Mouse (Mus musculus): ENCODE measurements around the gene Olfr1487.
"Not testable (repeated sequence)": the region's sequence is repeated elsewhere in the genome, so short reads cannot be mapped to it uniquely, and the experiment has no call there.

Gene Olfr1487

DNA sequence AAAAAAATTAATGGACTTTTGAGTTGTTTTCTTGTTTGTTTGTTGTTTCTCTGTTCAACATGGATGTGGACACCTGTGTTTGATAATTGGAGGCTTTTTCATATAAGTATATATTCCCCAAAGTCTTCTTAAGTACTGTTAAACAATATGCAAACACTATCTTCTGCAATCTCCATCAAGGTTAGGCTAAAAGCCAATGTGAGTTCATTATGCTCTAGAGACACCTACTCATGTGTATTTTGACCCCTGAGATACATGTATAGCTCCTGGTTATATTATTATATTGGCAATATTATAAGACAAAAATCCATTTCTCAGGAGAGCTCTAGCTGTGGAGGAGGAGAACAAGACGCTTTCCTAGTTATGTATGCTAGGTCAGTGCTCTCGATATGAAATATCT, at the start of gene Olfr1487:
TSS of gene Olfr1487 (plus strand) at position 301 of the 400 bp plus-strand sequence.
- DNase-seq (ENCODE audit: low read depth, low spot score): not testable (repeated sequence)

DNA sequence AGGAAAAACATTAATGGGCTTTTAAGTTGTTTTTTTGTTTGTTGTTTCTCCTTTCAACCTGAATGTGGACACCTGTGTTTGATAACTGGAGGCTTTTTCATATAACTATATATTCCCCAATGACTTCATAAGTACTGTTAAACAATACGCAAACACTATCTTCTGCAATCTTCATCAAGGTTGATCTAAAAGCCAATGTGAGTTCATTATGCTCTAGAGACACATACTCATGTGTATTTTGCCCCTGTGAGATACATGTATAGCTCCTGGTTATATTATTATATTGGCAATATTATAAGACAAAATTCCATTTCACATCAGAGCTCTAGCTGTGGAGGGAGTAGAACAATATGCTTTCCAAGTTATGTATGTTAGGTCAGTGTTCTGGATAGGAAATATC, 34.0 kb upstream of the Olfr1487 start, which contains the start of gene Olfr1484:
TSS of gene Olfr1484 (plus strand) at position 301 of the 400 bp plus-strand sequence.
- DNase-seq (ENCODE audit: low read depth, low spot score): no peak

DNA sequence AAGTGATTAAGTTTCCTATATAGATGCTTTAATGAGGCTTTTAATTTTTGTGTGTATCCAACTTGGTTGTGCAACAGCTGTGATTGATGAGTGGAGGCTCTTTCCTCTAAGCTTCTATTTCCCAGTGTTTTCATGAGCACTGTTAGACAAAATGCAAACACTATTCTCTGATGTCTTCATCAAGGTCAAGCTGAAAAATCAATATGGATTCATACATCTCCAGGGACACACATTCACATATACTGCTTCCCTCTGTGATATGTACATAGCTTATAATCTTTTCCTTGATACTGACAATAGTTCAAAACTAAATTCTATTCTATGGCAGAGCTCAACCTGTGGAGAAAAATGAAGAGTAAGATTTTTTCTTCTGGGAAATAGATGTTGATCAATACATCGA, 14.1 kb downstream of the Olfr1487 start, which contains the start of gene Olfr1489:
TSS of gene Olfr1489 (plus strand) at position 301 of the 400 bp plus-strand sequence.
- no peak for DNase-seq (ENCODE audit: low read depth, low spot score)

DNA sequence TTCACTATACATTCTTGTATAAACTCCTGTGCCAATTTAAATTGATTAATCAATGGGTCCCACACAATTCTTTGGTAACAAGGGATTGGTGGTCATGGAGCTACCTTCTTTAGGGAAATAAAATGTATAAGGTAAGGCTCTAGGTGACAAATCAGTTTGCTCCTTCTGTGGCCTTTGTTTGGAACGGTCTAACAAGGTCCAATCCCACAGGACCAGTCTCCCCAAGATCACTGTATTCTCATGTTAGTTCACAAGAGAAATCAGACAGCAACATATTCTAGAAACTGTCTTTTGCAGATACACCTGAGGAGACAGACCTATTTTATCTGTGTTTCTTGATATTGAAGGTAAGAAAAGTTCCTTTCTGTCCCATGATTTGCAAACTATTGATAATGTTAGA, 33.6 kb downstream of the Olfr1487 start, which contains the start of gene Olfr1490:
TSS of gene Olfr1490 (plus strand) at position 301 of the 400 bp plus-strand sequence.
- no peak for DNase-seq (ENCODE audit: low read depth, low spot score)
